Mouse (Mus musculus): ENCODE measurements around the gene Gast. TPM values are rescaled to one million over a fixed set of nuclear protein-coding genes. Genes with fewer than 3 reads are reported as not detected.
"Not testable (repeated sequence)": the region's sequence is repeated elsewhere in the genome, so short reads cannot be mapped to it uniquely, and the experiment has no call there.

Gene Gast
- not detected in 2 replicates for total RNA-seq (2017)

- no peak for ATAC-seq (replicated peaks; ENCODE audit: low read depth, poor library complexity, severe bottlenecking)
Observed at GRCm38 (mm10) chr11:100333944-100334457, at the start of gene Gast. TSS of gene Gast (plus strand) at chr11:100334407.

- no peak for ATAC-seq (replicated peaks; ENCODE audit: low read depth, poor library complexity, severe bottlenecking)
Observed at GRCm38 (mm10) chr11:100284988-100285387, 49.2 kb upstream of the Gast start.

DNA sequence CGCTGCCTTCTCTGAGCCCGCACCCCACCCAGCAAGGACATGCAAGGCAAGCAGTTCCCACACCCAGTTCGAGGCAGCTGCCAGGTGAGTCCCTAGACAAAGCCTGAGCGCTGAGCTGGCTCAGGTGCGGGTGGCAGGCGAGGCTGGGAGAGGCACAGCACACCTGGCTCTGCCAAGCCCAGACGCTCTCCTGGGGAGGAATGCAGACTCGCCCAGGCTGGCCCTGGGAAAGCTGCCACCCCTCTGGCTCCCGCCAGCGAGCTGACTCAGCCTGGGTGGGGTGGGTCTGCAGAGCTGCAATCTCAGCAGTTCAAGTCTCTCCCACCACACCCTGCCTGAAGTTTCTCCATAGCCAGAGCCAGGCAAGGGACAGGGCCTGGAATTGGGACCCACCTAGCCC is 47.2 kb upstream of the Gast start:
- no peak for ATAC-seq (replicated peaks; ENCODE audit: low read depth, poor library complexity, severe bottlenecking)

- ATAC-seq (replicated peaks; ENCODE audit: low read depth, poor library complexity, severe bottlenecking): no peak
Observed at GRCm38 (mm10) chr11:100288942-100289341, 45.3 kb upstream of the Gast start.

- ATAC-seq (replicated peaks; ENCODE audit: low read depth, poor library complexity, severe bottlenecking): no peak
Observed at GRCm38 (mm10) chr11:100290235-100290634, 44.0 kb upstream of the Gast start.

GRCm38 (mm10) chr11:100292884-100293283 is 41.3 kb upstream of the Gast start:
- ATAC-seq (replicated peaks; ENCODE audit: low read depth, poor library complexity, severe bottlenecking): no peak

DNA sequence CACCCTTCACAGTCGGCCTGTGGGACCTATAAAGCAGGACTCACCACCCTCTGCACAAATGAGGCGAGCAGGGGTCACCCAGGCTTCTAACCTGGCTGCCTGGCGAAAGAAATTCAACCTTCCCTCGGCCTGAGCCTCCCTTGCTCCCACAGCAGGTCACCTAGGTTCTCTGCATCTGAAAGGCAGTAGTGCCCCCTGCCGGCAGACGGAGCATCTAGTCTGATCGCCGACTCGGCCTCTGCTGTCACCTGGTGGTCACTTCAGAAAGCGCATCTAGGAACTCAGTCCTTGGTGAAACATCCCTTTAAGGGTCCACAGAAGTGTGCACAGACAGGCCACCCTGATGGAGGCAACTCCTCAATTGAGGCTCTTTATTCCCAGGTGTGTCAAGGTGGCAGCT is 38.9 kb upstream of the Gast start:
- ATAC-seq (replicated peaks; ENCODE audit: low read depth, poor library complexity, severe bottlenecking): peak; percentile 86

- ATAC-seq (replicated peaks; ENCODE audit: low read depth, poor library complexity, severe bottlenecking): no peak; the same call in 1 of the 2 replicates
Observed at GRCm38 (mm10) chr11:100297801-100298200, 36.4 kb upstream of the Gast start.

DNA sequence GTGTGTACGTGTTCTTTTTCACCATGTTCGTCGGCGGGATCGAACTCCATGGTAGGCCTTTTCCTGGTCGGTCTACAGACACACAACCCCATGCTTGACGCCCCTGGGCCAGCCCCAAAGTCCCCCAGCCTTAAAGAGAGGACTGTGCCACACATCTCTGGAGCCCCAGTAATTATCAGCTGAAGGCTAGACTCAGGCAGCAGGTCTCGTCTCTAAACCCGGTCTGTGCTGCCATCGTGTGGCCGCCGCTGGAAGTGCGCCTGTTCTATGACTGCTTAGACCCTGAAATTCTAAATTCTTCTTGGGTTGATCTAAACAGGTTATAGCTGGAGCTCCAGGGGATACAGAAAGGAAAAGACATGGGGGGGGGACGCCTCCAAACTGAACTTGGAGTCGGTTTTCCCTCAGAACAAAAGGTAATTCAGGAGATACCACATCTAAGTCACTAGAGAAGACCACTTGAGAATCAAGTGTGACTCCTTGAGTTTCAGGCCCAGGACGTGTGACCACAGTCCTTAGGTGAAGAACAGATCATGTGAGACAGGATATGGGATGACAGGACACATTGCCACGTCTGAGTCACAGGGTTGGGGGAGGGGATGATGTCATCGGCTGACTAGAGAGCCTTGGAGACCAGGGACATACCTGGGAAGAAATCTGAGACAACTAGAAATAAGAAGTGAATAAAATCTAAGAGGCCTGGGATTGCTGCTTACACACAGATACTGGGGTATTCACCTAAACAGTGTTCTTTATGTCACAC is 35.8 kb upstream of the Gast start:
- peak; percentile 70 for ATAC-seq (replicated peaks; ENCODE audit: low read depth, poor library complexity, severe bottlenecking)

DNA sequence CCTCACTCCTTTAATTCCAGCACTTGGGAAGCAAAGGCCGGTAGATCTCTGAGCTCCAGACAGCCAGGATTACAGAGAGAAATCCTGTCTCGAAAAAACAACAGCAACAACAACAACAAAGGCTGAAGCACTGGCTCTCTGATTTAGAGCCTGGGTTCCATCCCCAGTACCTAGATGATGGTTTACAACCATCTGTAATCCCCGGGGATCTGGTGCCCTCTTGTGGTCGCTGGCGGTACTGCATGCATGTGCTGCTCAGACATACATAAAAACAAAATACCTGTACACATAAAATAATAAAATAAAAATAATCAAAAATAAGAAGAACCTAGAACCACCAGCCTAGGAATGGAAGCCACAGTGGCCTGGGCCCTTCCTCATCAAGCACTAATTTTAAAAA is 33.9 kb upstream of the Gast start:
- peak; percentile 55 for ATAC-seq (replicated peaks; ENCODE audit: low read depth, poor library complexity, severe bottlenecking)

GRCm38 (mm10) chr11:100301292-100301691 is 32.9 kb upstream of the Gast start:
- ATAC-seq (replicated peaks; ENCODE audit: low read depth, poor library complexity, severe bottlenecking): no peak

GRCm38 (mm10) chr11:100307900-100308299 is 26.3 kb upstream of the Gast start:
- no peak for ATAC-seq (replicated peaks; ENCODE audit: low read depth, poor library complexity, severe bottlenecking)

DNA sequence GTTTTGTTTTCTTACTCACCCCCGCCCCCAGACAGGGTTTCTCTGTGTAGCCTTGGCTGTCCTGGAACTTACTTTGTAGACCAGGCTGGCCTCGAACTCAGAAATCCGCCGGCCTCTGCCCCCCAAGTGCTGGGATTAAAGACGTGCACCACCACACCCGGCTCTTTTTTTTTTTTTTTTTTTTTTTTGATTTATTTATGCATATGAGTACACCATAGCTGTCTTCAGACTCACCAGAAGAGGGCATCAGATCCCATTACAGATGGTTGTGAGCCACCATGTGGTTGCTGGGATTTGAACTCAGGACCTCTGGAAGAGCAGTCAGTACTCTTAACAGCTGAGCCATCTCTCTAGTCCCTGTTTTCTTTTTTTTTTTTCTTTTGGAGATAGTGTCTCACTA is 25.5 kb upstream of the Gast start:
- not testable (repeated sequence) for ATAC-seq (replicated peaks; ENCODE audit: low read depth, poor library complexity, severe bottlenecking)

DNA sequence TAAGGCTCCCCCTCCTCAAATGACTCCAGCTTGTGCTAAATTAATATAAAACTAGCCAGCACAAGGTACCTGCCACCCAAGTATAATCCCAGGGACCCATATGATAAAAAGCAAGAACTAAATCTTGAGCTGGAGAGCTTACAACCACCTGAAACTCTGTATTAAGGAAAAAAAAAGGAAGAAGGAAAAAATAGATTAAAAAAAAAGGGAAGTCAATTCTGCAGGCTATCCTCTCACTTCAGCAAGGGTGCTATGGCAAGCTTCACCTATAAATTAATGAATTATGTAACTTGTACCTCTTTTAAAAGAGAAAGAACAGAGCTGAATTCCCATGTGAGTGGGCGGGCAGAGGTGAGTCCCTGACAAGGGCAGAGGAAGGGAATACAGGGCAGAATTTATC is 22.6 kb upstream of the Gast start:
- ATAC-seq (replicated peaks; ENCODE audit: low read depth, poor library complexity, severe bottlenecking): no peak

GRCm38 (mm10) chr11:100312096-100312679 is 22.0 kb upstream of the Gast start:
- ATAC-seq (replicated peaks; ENCODE audit: low read depth, poor library complexity, severe bottlenecking): no peak

DNA sequence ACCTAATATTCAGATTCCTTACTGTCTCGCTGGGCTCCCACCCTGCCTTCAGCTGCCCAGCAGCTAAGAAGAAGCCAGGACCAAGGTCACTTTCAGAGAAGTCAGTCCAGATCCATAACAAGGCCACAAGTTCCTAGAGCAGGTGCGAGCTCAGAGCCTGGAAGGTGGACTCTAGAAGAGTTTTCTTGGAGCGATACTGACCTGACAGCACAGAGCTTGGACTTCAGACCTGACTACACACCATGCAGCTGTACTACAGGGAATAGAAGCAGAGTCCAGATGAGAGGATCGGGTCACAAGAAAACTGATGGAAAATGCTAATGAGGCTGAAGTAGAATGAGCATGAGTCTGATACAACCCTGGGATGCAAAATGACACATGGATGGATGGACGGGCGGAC is 20.8 kb upstream of the Gast start:
- no peak for ATAC-seq (replicated peaks; ENCODE audit: low read depth, poor library complexity, severe bottlenecking)

DNA sequence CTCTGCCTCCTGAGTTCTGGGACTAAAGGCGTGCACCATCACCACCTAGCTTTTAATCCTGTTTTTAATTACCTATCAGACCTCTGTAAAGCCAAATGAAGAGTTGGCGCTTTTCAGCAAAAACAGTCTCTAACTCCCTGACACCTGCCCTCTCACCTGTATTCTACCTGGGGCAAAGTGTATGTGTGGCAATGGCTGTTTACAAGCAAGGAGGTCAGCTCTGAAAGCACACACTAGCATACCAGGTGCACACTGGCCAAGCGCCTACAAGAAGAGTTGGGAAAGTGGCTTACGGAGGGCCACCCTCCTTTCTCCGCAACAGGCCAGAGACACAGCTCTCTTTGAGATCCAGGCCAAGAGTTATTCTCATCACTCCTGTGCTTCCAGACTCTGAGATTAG is 18.8 kb upstream of the Gast start:
- ATAC-seq (replicated peaks; ENCODE audit: low read depth, poor library complexity, severe bottlenecking): no peak

DNA sequence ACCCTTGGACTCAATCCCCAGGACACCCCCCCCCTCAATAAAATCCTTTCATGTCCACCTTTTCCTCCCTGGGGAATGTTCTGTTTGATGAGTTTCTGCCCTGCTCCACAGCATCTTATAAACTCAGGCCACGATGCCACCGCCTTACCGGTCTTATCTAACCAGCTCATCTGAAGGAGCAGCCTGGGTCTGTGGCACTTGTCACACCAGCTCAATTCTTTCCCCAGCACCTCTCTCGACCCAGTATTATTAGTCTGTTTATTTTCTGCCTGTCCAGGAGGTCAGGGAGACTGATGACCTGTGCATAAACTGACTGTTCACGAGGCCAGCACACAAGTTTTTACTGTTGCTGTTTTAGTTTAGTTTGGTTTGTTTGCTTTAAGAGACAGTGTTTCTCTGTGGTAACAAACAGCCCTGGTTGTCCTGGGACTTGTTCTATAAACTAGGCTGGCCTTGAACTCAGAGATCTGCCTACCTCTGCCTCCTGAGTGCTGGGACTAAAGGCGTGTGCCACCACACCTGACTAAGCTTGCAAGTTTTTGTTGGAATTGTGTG is 16.3 kb upstream of the Gast start:
- no peak for ATAC-seq (replicated peaks; ENCODE audit: low read depth, poor library complexity, severe bottlenecking)

GRCm38 (mm10) chr11:100318529-100319451 is 15.4 kb upstream of the Gast start:
- ATAC-seq (replicated peaks; ENCODE audit: low read depth, poor library complexity, severe bottlenecking): no peak

- ATAC-seq (replicated peaks; ENCODE audit: low read depth, poor library complexity, severe bottlenecking): peak; percentile 79
Observed at GRCm38 (mm10) chr11:100319492-100320171, 14.6 kb upstream of the Gast start, which contains the start of gene Eif1. TSS of gene Eif1 (plus strand) at chr11:100319885.

All from common myeloid progenitor, adult 5-6 weeks (primary cell).